Mouse (Mus musculus): ENCODE measurements around the gene Smc1b. TPM values are rescaled to one million over a fixed set of nuclear protein-coding genes. Genes with fewer than 3 reads are reported as not detected.

The Smc1b gene
- polyA plus RNA-seq, 1 experiment from 2014 or later: not detected

DNA sequence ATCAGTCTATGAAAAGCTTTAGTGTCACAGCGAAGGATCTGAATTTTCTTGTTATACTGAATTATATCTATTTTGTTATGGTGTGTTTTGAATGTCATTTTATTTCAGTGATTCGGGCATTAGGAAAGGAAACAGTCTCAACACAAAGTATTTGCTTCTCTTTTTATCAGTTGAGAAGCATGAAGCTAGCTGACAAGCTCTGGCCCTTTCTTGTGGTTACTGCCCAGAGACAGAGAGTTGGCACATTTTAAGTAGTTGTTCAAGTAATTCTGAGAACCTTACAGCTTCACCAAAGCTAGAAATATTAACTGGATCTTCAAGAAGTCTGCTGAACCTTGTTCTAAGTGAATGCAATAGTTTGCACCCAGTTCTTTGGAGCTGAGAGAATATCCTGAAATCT, 68.3 kb downstream of the Smc1b start:
- Histone ChIP-seq H3K4me3 (no peak overlapping the region), H3K4me1 (replicated peaks) (no peaks in the 10 kb centered on the region), H3K27ac (no peak overlapping the region), H3K27me3 (ENCODE audit: insufficient read depth, poor library complexity, severe bottlenecking) (no peaks in the 10 kb centered on the region), H3K36me3 (peaks cover 39% of the 10 kb centered on the region), H3K9me3 (no peaks in the 10 kb centered on the region)
- DNase-seq (ENCODE audit: low spot score): no peak
- WGBS: 94% methylated on average over 2 of the region's 2 CpGs

DNA sequence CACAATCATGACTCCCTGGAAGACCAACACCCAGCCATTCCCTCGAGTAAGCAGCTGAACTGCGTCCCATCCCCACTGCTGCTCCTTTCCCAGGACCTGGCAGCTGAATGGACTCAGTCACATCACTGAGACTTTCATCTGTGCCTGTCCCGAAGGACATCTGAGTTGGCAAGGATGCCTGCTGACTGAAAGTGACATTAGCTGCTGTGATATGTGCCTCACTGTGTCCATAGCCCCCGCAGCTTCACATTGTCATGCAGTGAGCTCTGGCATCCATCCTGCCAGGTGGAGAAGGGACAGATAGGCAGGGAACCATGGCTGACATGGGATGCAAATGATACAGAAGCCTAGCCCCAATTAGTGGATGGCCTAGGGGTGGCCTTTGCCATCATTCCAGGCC, 76.6 kb downstream of the Smc1b start:
- Histone ChIP-seq H3K9me3 (no peaks in the 10 kb centered on the region), H3K4me1 (replicated peaks) (no peaks in the 10 kb centered on the region), H3K27ac (no peak overlapping the region), H3K4me3 (no peak overlapping the region), H3K36me3 (peaks cover 76% of the 10 kb centered on the region), H3K27me3 (ENCODE audit: insufficient read depth, poor library complexity, severe bottlenecking) (no peaks in the 10 kb centered on the region)
- no peak for DNase-seq (ENCODE audit: low spot score)
- WGBS: 85% methylated on average over 4 of the region's 4 CpGs

DNA sequence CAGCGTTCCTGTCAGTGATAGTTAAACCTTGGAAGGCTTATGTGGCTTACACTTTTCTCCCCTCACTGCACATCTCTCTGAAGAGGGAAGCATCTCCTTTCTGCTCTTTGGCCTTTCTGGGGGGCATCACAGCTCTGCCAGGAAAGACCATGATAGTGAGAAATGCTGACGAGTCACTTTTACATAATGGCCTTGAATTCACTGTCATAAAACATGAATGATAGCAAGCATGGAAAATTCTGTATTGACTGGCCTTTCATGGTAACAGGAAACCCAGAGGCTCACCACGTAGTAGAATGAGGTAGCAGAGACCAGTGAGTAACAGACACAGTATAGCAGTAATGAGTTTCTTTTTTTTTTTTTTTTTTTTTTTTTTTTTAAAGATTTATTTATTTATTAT, 77.7 kb downstream of the Smc1b start:
- Histone ChIP-seq H3K36me3 (peaks cover 76% of the 10 kb centered on the region), H3K27ac (no peak overlapping the region), H3K9me3 (no peaks in the 10 kb centered on the region), H3K27me3 (ENCODE audit: insufficient read depth, poor library complexity, severe bottlenecking) (no peaks in the 10 kb centered on the region), H3K4me1 (replicated peaks) (no peaks in the 10 kb centered on the region), H3K4me3 (no peak overlapping the region)
- 94% methylated on average over 3 of the region's 3 CpGs for WGBS
- no peak for DNase-seq (ENCODE audit: low spot score)

DNA sequence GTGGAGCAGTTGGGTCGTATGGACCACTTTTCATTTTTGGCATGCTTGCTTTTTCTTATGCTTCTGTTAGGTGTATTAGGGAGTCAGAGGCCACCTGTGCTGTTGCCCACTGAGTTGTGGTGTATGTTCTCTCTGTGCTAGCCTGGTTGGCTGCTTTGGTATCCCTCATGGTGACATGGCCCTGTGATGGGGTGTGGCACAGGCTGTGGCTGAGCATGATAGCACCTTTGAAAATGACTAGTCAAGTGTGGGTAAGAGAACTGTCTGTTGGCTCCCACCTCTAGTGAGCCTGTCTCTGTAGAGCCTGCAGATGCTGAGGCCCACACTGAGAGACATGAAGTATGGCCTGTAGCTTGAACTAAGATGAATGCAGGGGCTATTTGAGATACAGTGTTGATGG, 82.0 kb downstream of the Smc1b start:
- DNase-seq (ENCODE audit: low spot score): no peak
- H3K27me3 ChIP-seq (ENCODE audit: insufficient read depth, poor library complexity, severe bottlenecking): no peaks in the 10 kb centered on the region
- no peak overlapping the region for H3K4me3 ChIP-seq
- H3K9me3 ChIP-seq: no peaks in the 10 kb centered on the region
- WGBS: 90% methylated on average over 1 of the region's 1 CpGs
- H3K4me1 ChIP-seq (replicated peaks): no peaks in the 10 kb centered on the region
- H3K27ac ChIP-seq: no peak overlapping the region
- H3K36me3 ChIP-seq: peaks cover 93% of the 10 kb centered on the region

DNA sequence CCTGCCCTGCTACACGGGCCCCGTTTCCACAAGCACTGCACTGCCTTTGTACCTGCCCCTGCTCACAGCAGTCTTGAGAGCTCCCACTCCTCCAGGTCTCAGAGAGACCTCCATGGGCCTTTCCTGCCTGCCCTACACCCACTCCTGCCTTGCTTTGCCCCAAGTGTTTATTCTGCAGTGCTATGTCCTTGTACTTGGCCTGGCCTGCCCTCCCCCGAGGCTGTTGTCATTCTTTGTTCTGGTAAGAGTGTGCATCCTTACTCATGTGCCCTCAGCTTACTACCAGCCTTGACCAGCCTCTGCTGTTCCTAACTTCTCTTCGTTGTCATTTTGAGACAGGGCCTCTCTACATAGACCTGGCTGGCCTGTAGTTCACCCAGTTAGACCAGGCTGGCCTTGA, 83.9 kb downstream of the Smc1b start:
- WGBS: 92% methylated on average over 4 of the region's 4 CpGs
- Histone ChIP-seq H3K36me3 (peaks cover 79% of the 10 kb centered on the region), H3K27ac (no peak overlapping the region)

DNA sequence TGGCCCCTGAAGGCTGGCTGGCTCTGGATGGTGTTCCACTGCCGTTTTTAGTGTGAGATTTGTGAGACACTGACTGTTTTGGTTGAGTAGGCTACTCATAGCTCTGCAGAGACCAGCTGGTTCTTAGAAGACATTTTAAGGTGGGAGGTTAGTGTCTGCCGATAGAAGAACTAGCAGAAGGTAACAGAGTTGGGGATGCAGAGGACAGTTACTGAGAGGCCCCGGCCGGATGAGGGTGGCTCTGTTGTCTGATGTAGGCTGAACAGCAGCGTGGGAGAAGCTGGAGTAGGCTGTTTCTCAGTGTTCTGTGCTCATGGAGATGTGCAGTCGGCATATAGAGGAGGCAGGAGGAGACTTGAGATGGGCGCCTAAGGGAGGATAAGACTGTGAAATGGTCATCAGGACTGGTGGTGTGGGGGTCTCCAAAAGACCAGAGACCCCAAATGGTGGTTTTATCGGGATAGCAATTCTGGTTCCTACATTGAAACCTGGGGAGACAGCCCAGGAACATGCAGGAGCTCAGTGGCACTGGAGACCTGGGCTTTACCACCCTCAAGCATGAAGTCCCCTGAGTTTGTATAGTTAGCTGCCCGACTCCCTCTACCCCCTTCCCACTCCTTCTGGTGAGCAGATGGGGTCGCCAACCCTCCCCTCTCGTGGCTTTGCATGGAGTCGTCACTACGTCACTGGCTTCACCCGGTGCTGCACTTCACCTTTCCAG, 85.4 kb downstream of the Smc1b start:
- H3K4me1 ChIP-seq (replicated peaks): peaks cover 28% of the 10 kb centered on the region
- H3K9me3 ChIP-seq: no peaks in the 10 kb centered on the region
- H3K36me3 ChIP-seq: peaks cover 65% of the 10 kb centered on the region
- no peak overlapping the region for H3K27ac ChIP-seq
- 96% methylated on average over 14 of the region's 14 CpGs for WGBS
- no peak for DNase-seq (ENCODE audit: low spot score)
- no peak overlapping the region for H3K4me3 ChIP-seq
- H3K27me3 ChIP-seq (ENCODE audit: insufficient read depth, poor library complexity, severe bottlenecking): no peaks in the 10 kb centered on the region

More for the DNA sequence above, 83.9 kb downstream of the Smc1b start:
- peaks cover 13% of the 10 kb centered on the region for H3K4me1 ChIP-seq (replicated peaks)
- no peak overlapping the region for H3K4me3 ChIP-seq
- no peaks in the 10 kb centered on the region for H3K27me3 ChIP-seq (ENCODE audit: insufficient read depth, poor library complexity, severe bottlenecking)
- no peak for DNase-seq (ENCODE audit: low spot score)
- no peaks in the 10 kb centered on the region for H3K9me3 ChIP-seq

DNA sequence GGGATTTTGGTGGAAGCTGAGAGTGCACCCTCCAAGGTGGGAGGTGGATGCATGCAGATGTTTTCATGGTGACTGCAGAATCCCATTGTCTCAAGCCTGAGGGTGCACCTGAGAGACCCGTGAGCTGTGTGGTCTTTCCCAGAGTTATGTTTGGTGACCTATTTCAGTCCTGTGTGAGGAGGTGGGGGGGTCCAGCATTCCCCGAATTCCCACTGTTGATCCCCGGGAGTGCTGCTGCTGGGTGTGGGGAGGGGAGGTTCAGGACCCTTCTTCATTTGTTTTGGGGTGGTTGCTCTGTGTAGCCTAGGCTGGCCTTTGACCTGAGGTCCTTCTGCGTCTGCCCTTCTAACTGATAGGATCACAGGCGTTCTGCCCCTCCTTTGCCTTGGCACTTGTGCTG, 88.0 kb downstream of the Smc1b start:
- DNase-seq (ENCODE audit: low spot score): no peak

DNA sequence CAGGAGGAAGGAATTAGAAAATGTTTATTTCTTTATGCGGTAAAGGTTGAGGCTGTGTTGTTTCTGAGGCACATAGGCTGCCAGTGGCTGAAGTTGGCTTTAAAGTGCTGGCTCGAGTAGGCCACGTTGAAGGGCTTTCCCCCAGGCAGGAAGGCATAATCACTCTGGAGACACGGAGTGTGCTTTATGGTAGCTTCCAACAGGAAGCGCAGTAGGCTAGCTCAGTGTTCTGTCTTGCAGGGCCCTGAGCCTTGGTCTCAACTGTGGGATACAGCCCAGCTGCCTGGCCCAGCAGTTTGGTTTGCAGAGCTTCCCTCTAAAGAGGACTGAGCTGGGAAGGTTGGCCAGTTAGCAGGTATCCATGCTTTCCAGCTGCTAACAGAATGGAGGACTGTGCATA, 88.6 kb downstream of the Smc1b start:
- Histone ChIP-seq H3K27me3 (ENCODE audit: insufficient read depth, poor library complexity, severe bottlenecking) (no peaks in the 10 kb centered on the region), H3K4me3 (no peak overlapping the region), H3K27ac (peak overlapping the region; percentile 80), H3K9me3 (no peaks in the 10 kb centered on the region), H3K36me3 (peaks cover 33% of the 10 kb centered on the region), H3K4me1 (replicated peaks) (peaks cover 45% of the 10 kb centered on the region)
- no peak for DNase-seq (ENCODE audit: low spot score)
- 64% methylated on average over 5 of the region's 5 CpGs for WGBS

More for the DNA sequence above, 88.0 kb downstream of the Smc1b start:
- Histone ChIP-seq H3K9me3 (no peaks in the 10 kb centered on the region), H3K27ac (peak overlapping the region; percentile 80), H3K4me1 (replicated peaks) (peaks cover 39% of the 10 kb centered on the region), H3K27me3 (ENCODE audit: insufficient read depth, poor library complexity, severe bottlenecking) (no peaks in the 10 kb centered on the region), H3K36me3 (peaks cover 40% of the 10 kb centered on the region), H3K4me3 (no peak overlapping the region)
- WGBS: 67% methylated on average over 5 of the region's 5 CpGs

DNA sequence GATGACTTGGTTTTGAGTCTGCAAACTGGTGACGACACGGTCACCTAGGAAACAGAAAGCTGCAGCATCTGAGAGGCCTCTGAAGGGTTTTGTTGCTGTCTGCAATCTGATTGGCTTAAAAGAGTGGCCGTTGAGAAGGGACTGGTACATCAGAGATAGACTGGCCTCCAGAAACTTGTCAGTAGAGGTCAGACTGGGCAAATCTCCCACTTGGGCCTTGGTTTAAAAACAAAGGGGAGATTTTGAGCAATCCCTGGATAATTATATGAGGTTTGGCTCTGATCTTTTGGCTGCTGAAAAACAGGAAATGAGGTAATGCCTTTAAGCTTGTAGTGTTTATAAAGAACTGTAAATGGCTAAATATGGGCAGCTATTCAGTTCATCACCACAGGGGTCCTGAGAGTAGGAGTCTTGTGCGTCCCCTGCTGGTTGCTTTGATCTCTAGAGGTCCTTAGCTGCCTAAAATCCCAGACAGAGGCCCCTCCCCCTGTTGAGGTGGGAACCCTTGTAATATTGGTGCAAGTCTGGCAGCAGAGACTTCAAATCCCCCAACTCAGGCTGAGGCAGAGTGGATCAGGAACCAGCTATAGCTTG, 89.3 kb downstream of the Smc1b start:
- H3K27me3 ChIP-seq (ENCODE audit: insufficient read depth, poor library complexity, severe bottlenecking): no peaks in the 10 kb centered on the region; the same call in 1 of the 2 replicates
- H3K27ac ChIP-seq: peak overlapping the region; percentile 80
- peaks cover 51% of the 10 kb centered on the region for H3K4me1 ChIP-seq (replicated peaks)
- WGBS: 15% methylated on average over 4 of the region's 4 CpGs
- H3K4me3 ChIP-seq: no peak overlapping the region
- H3K9me3 ChIP-seq: no peaks in the 10 kb centered on the region
- peaks cover 27% of the 10 kb centered on the region for H3K36me3 ChIP-seq
- peak; percentile 54 for DNase-seq (ENCODE audit: low spot score)

DNA sequence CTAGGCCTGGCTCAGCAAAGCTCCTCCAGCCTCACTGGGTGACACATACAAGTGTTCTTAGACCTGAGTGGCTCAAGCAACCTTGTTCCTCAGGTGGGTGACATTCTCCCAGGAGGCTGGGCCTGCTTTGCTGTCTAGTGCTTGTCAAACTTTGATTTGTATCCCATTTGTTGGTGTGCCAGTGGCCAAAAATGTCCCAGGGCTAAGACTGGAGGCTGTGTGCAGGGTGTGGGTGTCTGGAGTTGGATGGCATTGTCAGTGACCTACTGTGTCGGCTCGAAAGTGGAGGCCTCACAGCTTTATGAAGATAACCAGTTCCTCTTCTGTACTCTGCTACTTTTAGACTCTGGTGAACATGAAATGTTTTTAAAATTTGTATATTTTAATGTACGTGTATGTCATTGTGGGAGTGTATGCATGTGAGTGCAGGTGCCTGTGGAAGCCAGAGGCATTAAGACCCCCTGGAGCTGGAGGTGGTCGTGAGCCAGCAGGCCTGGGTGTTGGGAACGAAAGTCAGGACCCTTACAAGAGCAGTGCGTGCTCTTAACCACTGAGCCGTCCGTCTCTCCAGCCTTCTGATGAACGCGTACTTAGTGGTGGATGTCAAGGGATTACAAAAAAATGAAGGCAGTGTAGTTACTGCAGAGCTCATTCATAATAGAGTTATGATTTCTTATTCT, 90.1 kb downstream of the Smc1b start:
- no peaks in the 10 kb centered on the region; the same call in 1 of the 2 replicates for H3K27me3 ChIP-seq (ENCODE audit: insufficient read depth, poor library complexity, severe bottlenecking)
- H3K36me3 ChIP-seq: peaks cover 19% of the 10 kb centered on the region
- no peak for DNase-seq (ENCODE audit: low spot score)
- no peak overlapping the region for H3K4me3 ChIP-seq
- H3K4me1 ChIP-seq (replicated peaks): peaks cover 57% of the 10 kb centered on the region
- no peaks in the 10 kb centered on the region for H3K9me3 ChIP-seq
- 87% methylated on average over 10 of the region's 10 CpGs for WGBS
- H3K27ac ChIP-seq: peak overlapping the region; percentile 80

DNA sequence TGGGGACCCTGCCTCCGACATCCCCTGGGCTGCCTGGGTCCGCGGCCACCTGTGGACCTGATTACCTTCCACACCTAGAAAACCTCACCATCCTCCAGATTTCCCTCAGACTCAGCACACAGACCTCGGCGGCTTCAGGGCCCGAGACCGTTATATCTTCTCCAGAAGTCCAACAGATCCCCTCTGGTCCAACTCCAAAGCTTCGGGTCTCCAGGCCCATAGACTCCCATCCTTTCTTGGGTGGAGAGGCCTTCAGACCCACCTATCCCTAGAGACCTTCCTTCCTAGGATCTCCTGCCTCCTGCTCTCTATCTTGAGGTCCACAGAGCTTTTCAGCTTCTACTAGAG, 94.4 kb downstream of the Smc1b start:
- 9% methylated on average over 8 of the region's 8 CpGs for WGBS
- Histone ChIP-seq H3K27ac (peak overlapping the region; percentile 92), H3K4me1 (replicated peaks) (peaks cover 44% of the 10 kb centered on the region), H3K4me3 (peak overlapping the region; percentile 84), H3K36me3 (no peaks in the 10 kb centered on the region), H3K9me3 (no peaks in the 10 kb centered on the region), H3K27me3 (ENCODE audit: insufficient read depth, poor library complexity, severe bottlenecking) (peaks cover 18% of the 10 kb centered on the region)
- no peak for DNase-seq (ENCODE audit: low spot score)

DNA sequence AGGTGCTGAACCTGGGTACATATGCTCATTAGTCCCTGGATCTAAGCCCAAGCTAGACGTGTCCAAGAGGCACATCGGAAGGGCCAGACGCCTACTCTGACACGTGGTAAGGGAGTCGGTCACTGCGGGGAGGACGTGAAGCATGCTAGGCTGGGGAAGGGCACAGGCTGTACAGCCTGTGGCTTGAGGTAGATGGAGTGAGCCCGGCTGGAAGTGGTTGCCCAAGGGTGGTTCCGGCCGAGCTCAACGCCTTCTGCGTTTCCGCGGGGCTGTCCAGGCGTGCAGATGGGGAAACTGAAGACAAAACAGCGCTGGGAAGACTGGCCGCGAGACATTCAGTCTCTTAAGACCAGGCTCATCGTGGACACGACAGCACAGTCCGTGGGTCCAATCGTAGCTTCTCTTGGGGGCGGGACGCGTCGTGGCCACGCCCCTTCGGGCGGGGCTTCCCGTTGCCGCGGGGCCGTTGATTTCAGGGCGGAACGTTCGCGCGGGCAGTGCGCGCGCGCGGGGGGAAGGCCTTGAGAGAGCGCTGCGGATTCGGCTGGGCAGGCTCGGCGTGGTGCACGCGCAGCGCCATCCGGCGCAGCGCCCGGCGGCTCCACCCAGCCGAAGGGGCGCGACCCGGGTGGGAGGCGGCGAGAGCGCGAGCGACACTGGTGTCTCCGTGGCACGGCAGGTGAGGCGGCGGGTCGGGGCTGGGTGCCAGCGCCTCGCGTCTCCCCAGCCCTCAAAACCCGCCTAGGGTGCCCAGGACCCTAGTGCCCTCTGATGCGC, 95.0 kb downstream of the Smc1b start:
- peaks cover 38% of the 10 kb centered on the region for H3K4me1 ChIP-seq (replicated peaks)
- under 1% methylated on average over 75 of the region's 75 CpGs for WGBS
- H3K27me3 ChIP-seq (ENCODE audit: insufficient read depth, poor library complexity, severe bottlenecking): peaks cover 18% of the 10 kb centered on the region
- H3K4me3 ChIP-seq: peak overlapping the region; percentile 84
- H3K27ac ChIP-seq: peak overlapping the region; percentile 92
- H3K36me3 ChIP-seq: no peaks in the 10 kb centered on the region
- DNase-seq (ENCODE audit: low spot score): peak; percentile 97
- H3K9me3 ChIP-seq: no peaks in the 10 kb centered on the region

All from hindbrain, embryonic 10.5 days (tissue).